Mouse (Mus musculus) intestine, embryonic 15.5 days (tissue): ENCODE results near the gene Hspbap1. TPM values are rescaled to one million over a fixed set of nuclear protein-coding genes. Genes with fewer than 3 reads are reported as not detected.

Source experiments
- ATAC-seq: fragments of 200-750 bp; cut with Nextera tagmentation; 2 replicates; pipeline ENCODE4 v1.8.0; 2017; ENCODE audit warnings: moderate TSS enrichment, moderate library complexity
- H3K27ac ChIP-seq: fragments of 300-500 bp; sonication (generic); 2 replicates; pipeline ENCODE4 v1.5.1; 2015; ENCODE audit warnings: mild to moderate bottlenecking, inconsistent platforms
- H3K27me3 ChIP-seq: fragments of 300-500 bp; sonication (generic); replicated peaks from 2 replicates; pipeline ENCODE4 v1.6.1; 2015; ENCODE audit warnings: inconsistent platforms
- H3K36me3 ChIP-seq: fragments of 300-500 bp; sonication (generic); 2 replicates; pipeline ENCODE4 v1.6.1; 2015; ENCODE audit warnings: inconsistent platforms
- H3K4me1 ChIP-seq: fragments of 300-500 bp; sonication (generic); replicated peaks from 2 replicates; pipeline ENCODE4 v1.6.1; 2015; ENCODE audit warnings: inconsistent platforms
- H3K4me2 ChIP-seq: fragments of 300-500 bp; sonication (generic); replicated peaks from 2 replicates; pipeline ENCODE4 v1.6.1; 2015; ENCODE audit warnings: mild to moderate bottlenecking, inconsistent platforms
- H3K4me3 ChIP-seq: fragments of 300-500 bp; sonication (generic); replicated peaks from 2 replicates; pipeline ENCODE4 v1.5.1; 2015; ENCODE audit warnings: inconsistent platforms
- H3K9ac ChIP-seq: fragments of 300-500 bp; sonication (generic); 2 replicates; pipeline ENCODE4 v1.6.1; 2015; ENCODE audit warnings: inconsistent platforms
- H3K9me3 ChIP-seq: fragments of 300-500 bp; sonication (generic); 2 replicates; pipeline ENCODE4 v1.6.1; 2016; ENCODE audit warnings: inconsistent platforms
- WGBS: fragments of 180-500 bp; shearing (Covaris S2); methylation state at CpG from one replicate; pipeline ENCODE4 v1.1.7; 2015; 5-methylcytosine and 5-hydroxymethylcytosine counted together
- polyA plus RNA-seq: library from polyadenylated mRNA; unstranded; fragments of >200 nt; fragmentation: Nextera tagmentation; extraction: Ambion mirVana; gene quantifications from 2 replicates; pipeline ENCODE4 v1.2.1, GENCODE M21; 2015

The Hspbap1 gene
- polyA plus RNA-seq, 1 experiment from 2014 or later, result 17.6 TPM

DNA sequence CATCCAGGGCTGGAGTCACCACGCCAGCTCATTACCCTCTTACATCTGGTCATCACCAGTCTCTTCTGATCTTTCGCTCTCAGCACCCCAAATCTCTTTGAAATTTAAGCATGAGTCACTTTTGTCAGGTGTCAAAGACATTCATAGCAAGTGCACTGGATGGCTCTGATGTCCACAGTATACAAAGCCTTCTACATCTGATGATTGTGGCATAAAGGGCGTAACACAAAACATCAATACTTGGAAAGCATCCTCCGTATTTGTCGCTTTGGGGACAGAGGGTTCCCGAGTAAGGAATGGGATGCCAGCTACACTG lies 1.7 kb upstream of the Hspbap1 start:
- Histone ChIP-seq H3K27me3 (no peaks in the 10 kb centered on the region), H3K9me3 (no peaks in the 10 kb centered on the region), H3K4me2 (peak overlapping the region; percentile 91), H3K36me3 (no peaks in the 10 kb centered on the region), H3K9ac (peak overlapping the region; percentile 86), H3K4me1 (peaks cover 23% of the 10 kb centered on the region; the same call in 1 of the 2 replicates), H3K27ac (no peak overlapping the region), H3K4me3 (peak overlapping the region; percentile 84)
- WGBS, result 29% methylated on average over 6 of the region's 6 CpGs
- ATAC-seq, result no peak

DNA sequence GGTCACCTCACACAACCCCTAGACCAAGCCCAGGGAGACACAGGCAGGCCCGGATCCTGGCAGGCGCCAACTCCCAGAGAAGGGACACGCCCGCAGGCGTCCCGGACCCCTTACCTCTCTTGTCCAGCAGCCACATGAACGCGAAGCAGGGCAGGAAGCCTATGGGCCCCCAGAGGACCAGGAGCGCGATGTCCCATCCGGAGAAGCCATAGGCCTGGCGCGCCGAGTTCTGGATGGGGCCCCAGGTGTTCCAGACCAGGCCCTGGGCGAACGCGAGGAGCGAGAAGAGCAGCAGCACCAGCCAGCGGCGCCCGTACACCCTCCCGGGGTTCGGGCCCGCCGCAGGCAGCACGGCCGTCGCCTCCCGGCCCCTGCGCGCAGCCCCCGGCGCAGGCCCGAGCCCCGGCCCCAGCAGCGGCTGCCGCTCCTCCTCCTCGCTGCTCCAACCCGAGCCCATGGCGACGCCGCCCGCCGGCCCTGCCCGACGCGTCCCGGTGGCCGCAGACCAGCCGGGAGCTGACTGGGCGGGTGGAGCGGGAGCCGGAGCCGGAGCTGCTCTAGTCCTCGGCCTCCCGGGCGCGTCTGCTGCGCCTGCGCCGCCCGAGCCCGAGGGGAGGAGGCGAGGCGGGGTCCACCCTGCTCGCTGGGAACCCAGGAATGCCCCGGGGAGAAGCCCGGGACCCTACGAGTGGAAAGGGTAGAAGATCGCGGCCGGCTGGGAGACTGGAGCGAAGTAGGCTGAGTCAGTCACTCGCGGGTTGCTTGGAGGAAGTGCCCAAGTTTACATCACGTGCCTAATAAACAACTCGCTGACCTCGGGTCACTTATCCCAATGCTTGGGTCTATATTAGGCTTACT lies 1.2 kb upstream of the Hspbap1 start, which contains the start of gene Dirc2:
TSS of gene Dirc2 (minus strand) at position 572 of the 858 bp plus-strand sequence.
- Histone ChIP-seq H3K36me3 (no peaks in the 10 kb centered on the region), H3K9ac (peak within 1 kb of the TSS; percentile 86), H3K9me3 (no peaks in the 10 kb centered on the region), H3K27me3 (no peaks in the 10 kb centered on the region), H3K27ac (peak within 1 kb of the TSS; percentile 65), H3K4me1 (peaks cover 23% of the 10 kb centered on the region; the same call in 1 of the 2 replicates), H3K4me3 (peak within 1 kb of the TSS; percentile 87), H3K4me2 (peak within 1 kb of the TSS; percentile 91)
- peak; percentile 84 for ATAC-seq
- under 1% methylated on average over 63 of the region's 78 CpGs for WGBS

DNA sequence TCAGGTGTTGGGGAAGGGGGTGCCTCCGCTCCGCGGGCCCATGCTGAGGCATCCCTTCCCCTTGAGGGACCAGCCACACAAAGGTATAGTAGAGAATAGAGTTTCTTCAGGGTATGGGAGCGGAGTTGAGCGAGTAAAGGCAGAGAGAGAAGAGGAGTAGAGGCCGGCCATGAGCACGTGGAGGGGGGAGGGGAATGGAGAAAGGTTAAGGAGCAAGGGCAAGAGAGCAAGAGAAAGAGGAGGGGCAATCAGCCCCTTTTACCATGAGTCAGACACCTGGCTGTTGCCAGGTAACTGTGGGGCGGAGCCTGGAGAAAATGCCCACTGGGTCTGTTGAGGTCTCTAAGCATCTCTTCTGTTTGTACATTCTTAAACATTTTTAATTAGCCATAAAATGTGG lies 966 bp downstream of the Hspbap1 start:
- ATAC-seq, result no peak
- no peak overlapping the region for H3K27ac ChIP-seq
- H3K4me3 ChIP-seq, result peak overlapping the region; percentile 87
- H3K36me3 ChIP-seq, result no peaks in the 10 kb centered on the region
- H3K9ac ChIP-seq, result no peak overlapping the region
- H3K4me2 ChIP-seq, result peak overlapping the region; percentile 91
- WGBS, result 17% methylated on average over 8 of the region's 8 CpGs
- H3K4me1 ChIP-seq, result peaks cover 23% of the 10 kb centered on the region; the same call in 1 of the 2 replicates
- no peaks in the 10 kb centered on the region for H3K9me3 ChIP-seq
- H3K27me3 ChIP-seq, result no peaks in the 10 kb centered on the region

DNA sequence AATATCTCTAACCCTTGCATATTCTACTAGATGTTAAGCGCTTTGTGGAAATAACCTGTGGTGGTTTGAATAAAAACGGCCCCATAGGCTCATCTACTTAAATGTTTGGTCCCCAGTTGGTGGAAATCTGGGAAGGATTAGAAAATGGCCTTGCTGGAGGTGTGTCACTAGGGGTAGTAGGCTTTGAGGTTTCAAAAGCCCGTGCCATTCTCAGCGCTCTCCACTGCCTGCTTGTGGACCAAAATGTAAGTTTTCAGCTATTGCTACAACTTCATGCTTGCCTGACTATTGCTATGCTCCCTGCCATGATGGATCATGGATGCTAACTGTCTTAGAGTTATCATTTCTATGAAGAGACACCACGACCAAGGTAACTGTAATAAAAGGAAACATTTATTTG lies 1.4 kb downstream of the Hspbap1 start:
- Histone ChIP-seq H3K9ac (no peak overlapping the region), H3K27ac (no peak overlapping the region), H3K4me3 (no peak overlapping the region), H3K4me1 (peaks cover 23% of the 10 kb centered on the region; the same call in 1 of the 2 replicates), H3K4me2 (no peak overlapping the region), H3K27me3 (no peaks in the 10 kb centered on the region), H3K36me3 (no peaks in the 10 kb centered on the region), H3K9me3 (no peaks in the 10 kb centered on the region)
- WGBS, result 84% methylated on average over 5 of the region's 5 CpGs
- ATAC-seq, result no peak

DNA sequence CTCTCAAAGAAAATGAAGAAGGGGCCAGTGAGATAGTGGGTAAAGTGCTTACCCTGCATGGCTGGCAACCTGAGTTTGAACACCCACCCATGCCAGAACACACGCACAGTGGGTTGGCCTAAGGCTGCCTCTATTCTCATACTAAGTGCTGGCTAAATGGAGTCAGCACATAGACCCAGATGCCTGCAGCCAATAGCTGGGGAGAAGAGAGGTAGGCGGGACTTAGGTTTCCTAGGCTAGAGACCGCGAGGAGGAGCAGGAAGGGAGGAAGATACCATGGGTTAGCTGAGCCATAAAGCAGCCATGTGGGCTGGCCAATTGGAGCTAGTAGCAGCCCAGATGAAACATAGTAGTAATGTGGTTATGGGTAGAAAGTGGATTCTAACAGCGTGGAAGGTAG lies 2.4 kb downstream of the Hspbap1 start:
- Histone ChIP-seq H3K27ac (no peak overlapping the region), H3K9ac (no peak overlapping the region), H3K36me3 (no peaks in the 10 kb centered on the region), H3K4me1 (peaks cover 19% of the 10 kb centered on the region; the same call in 1 of the 2 replicates), H3K27me3 (no peaks in the 10 kb centered on the region), H3K4me3 (no peak overlapping the region), H3K4me2 (no peak overlapping the region), H3K9me3 (no peaks in the 10 kb centered on the region)
- WGBS, result 84% methylated on average over 5 of the region's 5 CpGs
- no peak for ATAC-seq

DNA sequence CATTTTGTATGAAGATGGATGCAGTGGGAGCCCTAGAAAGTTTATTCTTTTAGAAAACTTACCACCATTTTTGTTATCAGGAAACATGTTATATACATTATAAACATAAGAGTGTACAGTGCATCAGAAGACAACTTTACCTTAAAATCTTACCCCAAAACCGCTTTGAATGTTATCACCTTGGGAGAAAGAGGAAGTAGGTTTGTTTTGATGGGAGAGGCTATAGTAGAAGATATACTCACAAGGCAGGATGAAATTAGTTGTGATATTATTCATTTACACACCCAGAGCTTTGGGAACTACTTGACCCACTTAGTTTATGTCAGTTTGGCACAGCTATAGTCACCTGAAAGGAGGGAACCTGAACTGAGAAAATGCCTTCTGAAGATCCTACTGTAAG lies 5.7 kb downstream of the Hspbap1 start:
- H3K4me3 ChIP-seq, result no peak overlapping the region
- H3K9me3 ChIP-seq, result no peaks in the 10 kb centered on the region
- no peak overlapping the region for H3K27ac ChIP-seq
- no peak overlapping the region for H3K4me2 ChIP-seq
- WGBS, result 91% methylated on average over 1 of the region's 1 CpGs
- peaks cover 7% of the 10 kb centered on the region; the same call in 1 of the 2 replicates for H3K4me1 ChIP-seq
- no peak for ATAC-seq
- no peaks in the 10 kb centered on the region for H3K36me3 ChIP-seq
- H3K9ac ChIP-seq, result no peak overlapping the region
- H3K27me3 ChIP-seq, result no peaks in the 10 kb centered on the region

DNA sequence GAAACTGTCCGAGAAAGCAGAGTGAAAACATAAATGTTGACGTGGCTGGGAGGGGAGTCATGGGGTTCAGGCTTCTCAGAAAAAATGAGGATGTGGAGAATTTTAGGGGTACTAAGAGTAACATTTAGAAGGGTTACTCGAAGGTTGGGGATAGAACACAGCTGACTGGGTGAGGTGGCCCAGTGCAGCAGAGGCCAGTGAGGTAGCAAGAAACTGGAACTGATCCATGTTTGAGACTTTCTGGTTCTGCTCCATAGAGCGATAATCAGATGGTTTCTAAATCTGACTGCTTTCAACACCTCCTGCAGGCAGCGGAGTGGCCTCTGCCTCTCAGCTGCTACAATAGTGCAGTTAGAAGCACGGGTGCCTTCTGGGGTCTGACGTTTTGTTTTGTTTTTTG lies 6.6 kb downstream of the Hspbap1 start:
- Histone ChIP-seq H3K4me2 (no peak overlapping the region), H3K4me3 (no peak overlapping the region), H3K9me3 (no peaks in the 10 kb centered on the region), H3K4me1 (0 out of 2 replicates have a peak, but pooled peaks cover under 1% of the 10 kb centered on the region), H3K9ac (no peak overlapping the region), H3K27ac (no peak overlapping the region), H3K36me3 (no peaks in the 10 kb centered on the region), H3K27me3 (no peaks in the 10 kb centered on the region)
- ATAC-seq, result no peak
- 90% methylated on average over 7 of the region's 7 CpGs for WGBS

DNA sequence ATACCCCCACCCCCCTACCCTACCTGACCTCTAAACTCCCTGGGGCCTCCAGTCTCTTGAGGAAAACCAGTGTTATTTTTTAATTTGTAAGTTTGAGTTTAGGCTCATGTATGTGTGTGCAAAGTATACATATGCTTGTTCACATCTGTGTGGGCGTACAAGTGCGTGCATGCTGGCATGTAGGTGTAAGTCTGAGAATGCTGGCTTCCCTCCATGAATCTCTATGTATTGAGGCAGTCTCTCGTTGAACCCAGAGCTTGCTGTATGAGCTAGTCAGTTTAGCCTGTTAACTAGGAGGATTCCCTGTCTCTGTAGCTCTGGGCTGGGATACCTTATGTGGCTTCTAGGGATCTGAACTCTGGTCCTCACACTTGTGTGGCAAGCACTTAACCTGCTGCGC lies 7.6 kb downstream of the Hspbap1 start:
- no peak overlapping the region for H3K4me2 ChIP-seq
- no peaks in the 10 kb centered on the region for H3K9me3 ChIP-seq
- no peaks in the 10 kb centered on the region for H3K4me1 ChIP-seq
- WGBS, result 96% methylated on average over 4 of the region's 4 CpGs
- H3K27ac ChIP-seq, result no peak overlapping the region
- no peaks in the 10 kb centered on the region for H3K27me3 ChIP-seq
- no peak overlapping the region for H3K4me3 ChIP-seq
- H3K36me3 ChIP-seq, result no peaks in the 10 kb centered on the region
- no peak for ATAC-seq
- H3K9ac ChIP-seq, result no peak overlapping the region

DNA sequence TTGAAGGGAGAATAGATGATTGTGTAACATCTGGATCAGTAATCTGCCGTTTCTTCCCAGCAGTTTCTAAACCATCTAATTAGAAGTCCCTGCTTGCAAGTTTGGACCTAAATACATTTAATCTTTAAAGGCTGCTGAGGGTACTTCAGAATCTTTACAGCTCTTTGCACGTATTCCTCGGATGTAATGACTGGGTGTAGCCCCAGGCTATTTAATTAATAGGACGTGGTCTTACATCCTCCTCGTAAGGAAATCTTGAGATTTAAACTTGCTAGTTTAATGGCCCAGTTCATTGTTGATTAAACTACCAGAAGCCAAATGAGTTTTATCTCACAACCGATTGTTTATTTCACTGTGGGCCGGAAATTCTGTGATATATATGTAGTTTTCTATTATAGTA lies 9.5 kb downstream of the Hspbap1 start:
- Histone ChIP-seq H3K27me3 (no peaks in the 10 kb centered on the region), H3K9me3 (no peaks in the 10 kb centered on the region), H3K4me1 (no peaks in the 10 kb centered on the region; the same call in 1 of the 2 replicates), H3K9ac (no peak overlapping the region), H3K4me2 (no peak overlapping the region), H3K36me3 (no peaks in the 10 kb centered on the region), H3K27ac (no peak overlapping the region), H3K4me3 (no peak overlapping the region)
- no peak for ATAC-seq
- 76% methylated on average over 7 of the region's 7 CpGs for WGBS

DNA sequence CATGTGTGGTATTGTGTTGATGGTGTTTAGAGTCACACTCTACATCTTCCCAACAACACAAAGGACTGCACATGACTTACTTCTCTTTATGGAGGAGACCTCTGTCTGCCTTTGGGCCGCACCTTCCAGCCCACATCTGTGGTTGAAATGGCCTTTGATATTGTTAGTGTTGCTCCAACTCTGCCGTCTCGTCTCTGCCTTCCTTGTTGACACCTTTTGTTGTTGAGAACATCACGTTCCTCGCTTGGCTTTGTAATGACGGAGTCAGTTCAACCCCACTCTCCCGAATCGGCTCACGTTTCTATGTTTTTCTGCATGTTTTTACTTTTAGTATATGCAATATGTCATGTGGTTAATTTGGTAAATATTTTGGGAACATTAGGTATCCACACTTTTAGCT lies 10.9 kb downstream of the Hspbap1 start:
- H3K4me2 ChIP-seq, result no peak overlapping the region
- no peak for ATAC-seq
- no peak overlapping the region for H3K27ac ChIP-seq
- H3K9ac ChIP-seq, result no peak overlapping the region
- H3K9me3 ChIP-seq, result no peaks in the 10 kb centered on the region
- WGBS, result 89% methylated on average over 9 of the region's 9 CpGs
- no peaks in the 10 kb centered on the region for H3K36me3 ChIP-seq
- no peaks in the 10 kb centered on the region; the same call in 1 of the 2 replicates for H3K4me1 ChIP-seq
- no peak overlapping the region for H3K4me3 ChIP-seq
- H3K27me3 ChIP-seq, result no peaks in the 10 kb centered on the region

DNA sequence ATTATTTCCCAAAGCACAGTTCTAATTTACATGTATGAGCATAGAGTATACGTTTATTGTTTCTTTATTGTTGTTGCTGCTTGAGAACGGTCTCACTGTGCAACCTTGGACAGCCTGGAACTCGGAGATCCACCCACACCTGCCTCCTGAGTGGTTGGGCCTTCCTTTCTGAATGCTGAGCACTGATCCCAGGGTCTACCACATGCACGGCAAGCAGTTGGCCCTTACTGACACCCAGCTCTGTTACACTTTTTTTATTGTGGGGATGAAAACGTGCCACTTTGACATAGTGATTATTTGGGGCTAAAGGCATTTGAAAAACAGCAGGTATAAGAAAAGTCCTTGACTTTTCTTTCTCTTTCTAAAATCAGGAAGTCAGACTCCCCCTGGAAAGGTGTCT lies 11.5 kb downstream of the Hspbap1 start:
- Histone ChIP-seq H3K9ac (no peak overlapping the region), H3K27me3 (no peaks in the 10 kb centered on the region), H3K4me2 (no peak overlapping the region), H3K27ac (no peak overlapping the region), H3K4me1 (no peaks in the 10 kb centered on the region; the same call in 1 of the 2 replicates), H3K36me3 (no peaks in the 10 kb centered on the region), H3K4me3 (no peak overlapping the region), H3K9me3 (no peaks in the 10 kb centered on the region)
- WGBS, result 79% methylated on average over 5 of the region's 5 CpGs
- no peak for ATAC-seq

DNA sequence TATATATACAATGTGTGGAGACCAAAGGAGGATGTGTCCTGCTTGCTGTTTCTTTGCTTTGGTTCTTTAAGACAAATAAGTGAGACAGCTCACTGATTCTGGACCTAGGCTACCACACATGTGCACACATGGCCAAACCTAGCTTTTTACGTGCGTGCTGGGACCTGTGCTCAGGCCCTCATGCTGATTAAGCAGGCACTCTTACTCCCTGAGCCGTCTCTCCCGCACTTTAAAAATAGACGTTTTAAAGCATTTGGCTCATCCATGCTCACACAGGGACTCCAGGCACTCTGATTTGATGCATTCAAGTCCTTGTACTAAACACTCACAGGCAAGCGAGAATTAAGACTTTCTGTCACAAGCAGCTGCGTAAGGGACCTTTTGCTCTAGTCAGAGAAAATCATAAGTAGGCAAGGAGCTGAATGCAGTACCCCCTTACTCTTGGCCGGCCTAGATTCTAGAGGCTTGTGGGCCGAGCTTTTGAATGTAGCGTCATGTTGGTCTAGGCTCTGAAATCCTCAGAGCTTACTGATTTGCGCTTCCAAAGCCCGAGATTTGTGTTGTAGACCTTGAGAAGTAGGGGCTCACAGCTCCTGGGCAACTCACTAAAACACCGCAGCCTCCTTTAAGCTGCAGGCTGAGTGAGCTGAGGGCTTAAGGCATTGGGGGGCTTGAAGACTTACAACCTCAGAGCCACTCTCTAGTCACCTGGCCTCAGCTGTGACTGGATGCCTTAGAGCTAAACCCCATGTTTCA lies 12.5 kb downstream of the Hspbap1 start:
- Histone ChIP-seq H3K36me3 (no peaks in the 10 kb centered on the region), H3K27ac (no peak overlapping the region), H3K9ac (no peak overlapping the region), H3K27me3 (no peaks in the 10 kb centered on the region), H3K9me3 (no peaks in the 10 kb centered on the region), H3K4me1 (no peaks in the 10 kb centered on the region; the same call in 1 of the 2 replicates), H3K4me3 (no peak overlapping the region), H3K4me2 (no peak overlapping the region)
- no peak for ATAC-seq
- WGBS, result 84% methylated on average over 13 of the region's 13 CpGs
